Mouse (Mus musculus): ENCODE results near the gene Heatr6.

Heatr6 gene

DNA sequence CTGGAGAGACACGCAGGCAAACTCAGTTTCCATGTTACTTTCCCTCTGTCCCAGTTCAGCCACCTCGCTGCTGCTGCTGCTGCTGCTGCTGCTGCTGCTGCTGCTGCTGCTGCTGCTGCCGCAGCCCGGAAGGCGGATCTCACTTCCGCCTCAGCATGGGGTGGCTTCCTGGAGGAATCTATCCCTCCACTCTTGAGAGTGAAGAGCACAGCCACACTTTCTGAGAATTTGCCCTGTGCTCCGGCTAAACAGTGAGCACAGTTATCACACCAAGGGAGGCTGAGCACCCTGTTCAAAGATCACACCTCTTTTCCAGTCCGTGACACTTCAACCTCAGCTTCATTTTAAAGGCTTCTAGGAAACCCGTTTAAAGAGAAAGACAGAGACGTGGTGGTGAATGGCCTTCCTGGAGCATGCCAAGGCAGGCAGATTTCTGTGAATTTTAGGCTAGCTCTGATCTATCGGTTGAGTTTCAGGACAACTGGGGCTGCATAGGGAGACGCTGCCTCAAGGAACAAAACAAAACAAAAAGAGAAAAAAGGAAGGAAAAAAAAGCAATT is 46.5 kb downstream of the Heatr6 start:
- no peak for DNase-seq (ENCODE audit: low read depth, low spot score)

DNA sequence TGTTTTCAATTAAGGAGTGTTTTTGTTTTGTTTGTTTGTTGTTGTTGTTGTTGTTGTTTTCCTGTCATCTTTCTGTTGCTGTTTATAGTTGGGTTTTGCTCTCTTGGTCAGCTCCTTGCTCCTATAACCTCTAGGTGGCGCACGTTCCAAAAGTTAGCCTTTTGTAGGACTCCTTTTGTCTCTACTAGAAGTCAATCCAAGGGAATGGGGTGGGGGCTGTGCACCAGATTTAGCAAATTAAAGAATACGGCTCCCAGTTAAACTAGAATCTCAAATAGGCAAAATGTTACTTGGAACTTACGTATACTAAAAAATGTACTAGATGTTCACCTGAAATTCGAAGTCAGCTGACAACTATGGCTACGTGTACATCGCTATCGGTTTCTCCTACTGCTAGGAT is 48.7 kb downstream of the Heatr6 start:
- DNase-seq (ENCODE audit: low read depth, low spot score), result peak; percentile 51

DNA sequence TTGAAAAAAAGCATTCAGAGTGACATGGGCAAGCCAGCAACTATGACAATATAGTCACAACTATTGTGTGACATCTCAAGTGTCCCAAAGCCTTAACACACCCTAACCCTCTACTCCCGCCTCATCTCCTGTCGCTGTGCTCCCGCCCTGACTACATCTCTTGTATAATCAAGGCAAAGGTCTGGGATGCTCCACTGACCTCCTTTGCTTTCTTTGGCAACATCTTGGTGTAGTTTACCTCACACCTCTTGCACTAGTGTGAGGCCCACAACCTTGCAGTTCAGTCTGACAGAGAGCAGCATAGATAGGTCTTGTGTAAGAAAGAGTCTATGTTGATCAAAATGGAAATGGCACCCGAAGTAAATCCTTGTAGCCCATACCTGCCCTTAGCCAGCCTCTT is 49.1 kb downstream of the Heatr6 start:
- no peak for DNase-seq (ENCODE audit: low read depth, low spot score)

DNA sequence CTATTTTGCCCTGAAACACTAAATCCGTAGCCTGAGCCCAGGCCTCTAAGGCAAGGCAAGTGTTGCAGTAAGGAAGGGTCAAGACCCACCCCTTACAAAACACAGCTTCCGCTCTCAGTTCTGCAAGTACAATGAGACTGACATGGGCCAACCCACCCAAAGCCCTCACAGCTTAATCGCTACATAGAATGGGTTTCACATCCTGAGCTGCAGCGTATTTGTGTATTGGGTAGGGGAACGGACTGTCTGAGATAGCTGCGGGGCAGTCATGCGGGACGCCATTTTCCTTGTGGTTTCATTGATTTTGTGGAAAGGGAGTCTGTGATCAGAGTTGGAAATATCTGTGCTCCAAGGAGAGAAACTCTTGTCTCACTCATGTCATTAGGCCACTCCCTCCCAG is 56.9 kb downstream of the Heatr6 start:
- DNase-seq (ENCODE audit: low read depth, low spot score), result no peak

- DNase-seq (ENCODE audit: low read depth, low spot score), result no peak
These were observed 61.7 kb downstream of the Heatr6 start for GRCm38 (mm10) chr11:83815191-83815590.

DNA sequence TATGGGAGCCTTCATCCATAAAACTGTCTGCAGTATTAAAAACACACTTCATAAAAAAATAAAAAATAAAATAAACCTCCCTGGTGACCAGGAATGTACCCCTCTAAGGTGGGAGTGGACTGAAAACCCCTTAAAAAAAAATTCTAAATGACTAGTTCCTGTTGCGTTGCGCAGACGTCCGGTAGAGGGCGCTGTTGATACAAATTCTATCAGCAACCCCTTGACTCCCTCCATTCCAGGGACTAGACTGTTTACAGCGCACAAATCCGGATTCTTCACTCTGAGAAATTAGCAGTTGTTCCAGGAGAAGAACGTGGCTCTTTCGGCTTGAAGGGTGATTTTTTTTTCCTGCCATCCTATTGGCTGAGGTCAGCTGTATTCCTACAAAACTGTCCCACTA is 62.1 kb downstream of the Heatr6 start:
- peak; percentile 79 for DNase-seq (ENCODE audit: low read depth, low spot score)

- DNase-seq (ENCODE audit: low read depth, low spot score), result no peak
These were observed 63.6 kb downstream of the Heatr6 start for GRCm38 (mm10) chr11:83817048-83817447.

GRCm38 (mm10) chr11:83817994-83818393 is 64.5 kb downstream of the Heatr6 start:
- no peak for DNase-seq (ENCODE audit: low read depth, low spot score)

DNA sequence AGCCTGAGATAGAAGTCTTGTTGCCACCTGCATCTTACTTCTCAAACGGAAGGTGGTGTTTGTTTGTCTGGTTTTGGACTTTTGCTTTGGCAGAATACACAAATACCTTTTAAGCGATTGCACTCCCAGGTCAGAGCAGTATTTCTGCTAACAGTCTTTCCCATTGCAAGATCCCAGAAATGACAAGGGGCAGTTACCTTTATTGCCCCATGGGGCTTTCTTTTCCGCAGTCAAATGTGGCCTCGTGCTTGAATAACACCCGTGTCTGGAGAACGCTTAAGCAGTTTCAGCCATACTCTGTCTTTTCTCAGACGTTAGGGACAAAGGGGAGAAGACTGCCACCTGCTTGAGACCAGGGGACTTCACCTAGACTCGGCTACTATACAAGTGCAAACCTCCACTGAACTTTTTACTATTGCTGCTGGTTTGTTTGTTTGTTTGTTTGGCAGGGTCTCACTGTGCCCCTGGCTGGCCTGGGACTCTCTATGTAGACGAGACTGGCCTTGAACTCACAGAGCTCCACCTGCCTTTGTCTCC is 65.2 kb downstream of the Heatr6 start:
- no peak for DNase-seq (ENCODE audit: low read depth, low spot score)

DNA sequence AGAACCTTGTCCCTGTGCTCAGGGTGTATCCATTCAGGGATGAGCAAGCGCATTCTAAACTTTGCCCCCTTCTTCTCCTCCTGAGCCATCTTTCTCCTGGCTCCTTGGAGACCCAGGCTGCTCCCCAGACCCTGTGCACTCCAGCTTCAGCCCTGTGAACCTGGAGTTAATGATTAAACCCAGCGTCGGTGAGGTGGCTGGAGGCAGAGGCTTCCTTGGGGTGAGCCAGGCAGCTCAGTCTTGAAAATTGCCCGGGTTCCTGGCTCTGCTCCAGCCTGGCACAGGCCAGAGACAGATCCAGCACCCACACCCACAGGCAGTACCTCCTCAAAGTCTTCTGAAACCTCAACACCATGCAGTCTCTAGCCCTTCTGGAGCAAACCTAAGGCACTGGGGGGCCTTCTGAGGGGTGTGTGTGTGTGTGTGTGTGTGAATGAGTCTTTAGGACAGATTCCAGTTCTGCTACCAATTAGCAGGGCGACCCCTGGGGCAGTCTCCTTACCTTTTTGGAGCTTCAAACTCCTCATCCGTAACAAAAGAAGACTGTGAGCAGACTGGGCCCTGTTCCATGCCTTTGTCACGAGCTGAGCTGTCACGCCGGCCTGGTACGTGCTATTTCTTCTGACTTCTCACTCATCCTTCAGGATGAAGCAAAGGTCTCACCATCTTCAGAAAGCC is 66.4 kb downstream of the Heatr6 start:
- no peak for DNase-seq (ENCODE audit: low read depth, low spot score)

GRCm38 (mm10) chr11:83826142-83826541 is 72.6 kb downstream of the Heatr6 start:
- no peak for DNase-seq (ENCODE audit: low read depth, low spot score)

GRCm38 (mm10) chr11:83828553-83829142 is 75.2 kb downstream of the Heatr6 start:
- DNase-seq (ENCODE audit: low read depth, low spot score), result no peak

DNA sequence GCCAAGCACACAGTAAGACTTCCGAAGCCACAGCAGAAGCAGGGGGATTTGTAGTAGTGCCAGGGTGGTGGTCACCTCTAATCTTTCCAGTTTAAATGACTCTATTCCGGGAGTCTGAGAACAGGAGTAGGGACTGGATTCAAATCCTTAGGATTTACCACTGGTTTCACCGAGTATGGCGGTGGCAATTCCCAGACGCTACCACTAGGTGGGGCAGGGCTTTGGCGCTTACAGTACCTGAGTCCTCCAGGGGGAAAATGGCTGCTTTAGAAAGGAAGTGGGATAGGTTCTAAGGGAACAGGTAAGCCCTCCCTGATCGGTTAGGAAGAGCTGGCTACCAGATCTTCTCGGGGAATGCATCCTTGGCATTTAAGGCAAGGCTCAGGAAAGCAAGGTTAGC is 78.9 kb downstream of the Heatr6 start:
- DNase-seq (ENCODE audit: low read depth, low spot score), result no peak

Measured in mesoderm, embryonic 11.5 days (tissue).